Mouse (Mus musculus) splenic B cell, adult 2 months (primary cell): ENCODE data around the gene Apopt1.

ENCODE experiments used
- DNase-seq: peaks from one replicate; pipeline ENCODE4 v3.0.0-alpha.2; 2011; ENCODE audit warnings: low read depth, low spot score
- H3K27me3 ChIP-seq: 2 replicates; pipeline ENCODE4 v1.6.1; 2012; ENCODE audit warnings: mild to moderate bottlenecking, low read length, moderate library complexity, mixed read lengths; ENCODE audit not compliant: control insufficient read depth, poor library complexity, insufficient read depth, severe bottlenecking
- H3K36me3 ChIP-seq: 2 replicates; pipeline ENCODE4 v1.6.1; 2012; ENCODE audit warnings: mild to moderate bottlenecking, low read length, moderate library complexity, mixed read lengths; ENCODE audit not compliant: control insufficient read depth, poor library complexity, insufficient read depth, severe bottlenecking

The Apopt1 gene

GRCm38 (mm10) chr12:111756698-111757082, 43.6 kb downstream of the Apopt1 start:
- no peak for DNase-seq
- no peaks in the 10 kb centered on the region for H3K27me3 ChIP-seq
- H3K36me3 ChIP-seq: no peaks in the 10 kb centered on the region

- Histone ChIP-seq H3K36me3 (no peaks in the 10 kb centered on the region), H3K27me3 (no peaks in the 10 kb centered on the region)
- no peak for DNase-seq
Observed at GRCm38 (mm10) chr12:111757561-111758325, 44.7 kb downstream of the Apopt1 start.

GRCm38 (mm10) chr12:111758381-111759175, 45.5 kb downstream of the Apopt1 start, which contains the start of gene Klc1:
TSS of gene Klc1 (plus strand) at chr12:111758849.
- peak; percentile 77 for DNase-seq
- no peaks in the 10 kb centered on the region for H3K27me3 ChIP-seq
- H3K36me3 ChIP-seq: no peaks in the 10 kb centered on the region

GRCm38 (mm10) chr12:111759176-111760061, 46.4 kb downstream of the Apopt1 start:
- no peaks in the 10 kb centered on the region for H3K27me3 ChIP-seq
- no peaks in the 10 kb centered on the region for H3K36me3 ChIP-seq
- no peak for DNase-seq

GRCm38 (mm10) chr12:111760306-111760908, 47.3 kb downstream of the Apopt1 start:
- Histone ChIP-seq H3K27me3 (no peaks in the 10 kb centered on the region), H3K36me3 (no peaks in the 10 kb centered on the region)
- no peak for DNase-seq

- Histone ChIP-seq H3K36me3 (no peaks in the 10 kb centered on the region), H3K27me3 (no peaks in the 10 kb centered on the region)
- DNase-seq: no peak
Observed at GRCm38 (mm10) chr12:111762620-111763280, 49.7 kb downstream of the Apopt1 start.

GRCm38 (mm10) chr12:111766313-111767236, 53.5 kb downstream of the Apopt1 start:
- DNase-seq: no peak
- H3K27me3 ChIP-seq: no peaks in the 10 kb centered on the region

GRCm38 (mm10) chr12:111768322-111768928, 55.4 kb downstream of the Apopt1 start:
- no peak for DNase-seq
- Histone ChIP-seq H3K36me3 (peaks cover 5% of the 10 kb centered on the region; the same call in 1 of the 2 replicates), H3K27me3 (no peaks in the 10 kb centered on the region)

More at GRCm38 (mm10) chr12:111766313-111767236, 53.5 kb downstream of the Apopt1 start:
- no peaks in the 10 kb centered on the region; the same call in 1 of the 2 replicates for H3K36me3 ChIP-seq

- DNase-seq: no peak
- Histone ChIP-seq H3K27me3 (no peaks in the 10 kb centered on the region), H3K36me3 (peaks cover 5% of the 10 kb centered on the region)
Observed at GRCm38 (mm10) chr12:111769306-111769705, 56.2 kb downstream of the Apopt1 start.

GRCm38 (mm10) chr12:111769816-111770577, 56.9 kb downstream of the Apopt1 start:
- no peak for DNase-seq
- peaks cover 5% of the 10 kb centered on the region for H3K36me3 ChIP-seq
- H3K27me3 ChIP-seq: no peaks in the 10 kb centered on the region

- no peak for DNase-seq
- Histone ChIP-seq H3K36me3 (peaks cover 5% of the 10 kb centered on the region), H3K27me3 (no peaks in the 10 kb centered on the region)
Observed at GRCm38 (mm10) chr12:111770651-111771050, 57.6 kb downstream of the Apopt1 start.

GRCm38 (mm10) chr12:111774156-111774555, 61.1 kb downstream of the Apopt1 start:
- no peaks in the 10 kb centered on the region for H3K27me3 ChIP-seq
- H3K36me3 ChIP-seq: peaks cover 7% of the 10 kb centered on the region
- DNase-seq: no peak
